Mouse (Mus musculus) heart, postnatal 0 days (tissue): Measurements from ENCODE around the gene Mgam.

Source experiments
- CTCF ChIP-seq: IDR thresholded peaks from 2 replicates; pipeline ENCODE4 v1.5.1; 2016; ENCODE audit warnings: antibody characterized with exemption, control low read depth, low read depth
- EP300 ChIP-seq: IDR thresholded peaks from 2 replicates; pipeline ENCODE4 v1.6.1; 2016; ENCODE audit warnings: antibody characterized with exemption, low read depth

GRCm38 (mm10) chr6:40613260-40613852, 15.3 kb upstream of the Mgam start, which contains the start of gene Tas2r138:
- no peak for TF ChIP-seq CTCF
- no peak for TF ChIP-seq EP300
